Mouse (Mus musculus) hindbrain, embryonic 13.5 days (tissue): ENCODE results near the gene Gm20388. TPM values are rescaled to one million over a fixed set of nuclear protein-coding genes. Genes with fewer than 3 reads are reported as not detected.
A peak's percentile ranks its signal among the peaks of the same experiment; 100 is the strongest.

ENCODE experiments used
- ATAC-seq: fragments of 200-750 bp; cut with Nextera tagmentation; 2 replicates; pipeline ENCODE4 v1.8.0; 2017; ENCODE audit warnings: moderate TSS enrichment; ENCODE audit not compliant: low FRiP score
- H3K27ac ChIP-seq: fragments of 300-500 bp; sonication (generic); 2 replicates; pipeline ENCODE4 v1.5.1; 2015; ENCODE audit warnings: inconsistent platforms, mild to moderate bottlenecking, moderate library complexity
- H3K27me3 ChIP-seq: fragments of 300-500 bp; sonication (generic); 2 replicates; pipeline ENCODE4 v1.6.1; 2015; ENCODE audit warnings: mild to moderate bottlenecking, inconsistent platforms
- H3K36me3 ChIP-seq: fragments of 300-500 bp; sonication (generic); 2 replicates; pipeline ENCODE4 v1.6.1; 2015; ENCODE audit warnings: mild to moderate bottlenecking, inconsistent platforms
- H3K4me1 ChIP-seq: fragments of 300-500 bp; sonication (generic); replicated peaks from 2 replicates; pipeline ENCODE4 v1.6.1; 2015; ENCODE audit warnings: inconsistent platforms
- H3K4me2 ChIP-seq: fragments of 300-500 bp; sonication (generic); 2 replicates; pipeline ENCODE4 v1.6.1; 2015; ENCODE audit warnings: inconsistent platforms, mild to moderate bottlenecking, moderate library complexity
- H3K4me3 ChIP-seq: fragments of 300-500 bp; sonication (generic); 2 replicates; pipeline ENCODE4 v1.5.1; 2015; ENCODE audit warnings: mild to moderate bottlenecking, inconsistent platforms
- H3K9ac ChIP-seq: fragments of 300-500 bp; sonication (generic); 2 replicates; pipeline ENCODE4 v1.6.1; 2015; ENCODE audit warnings: mild to moderate bottlenecking, inconsistent platforms
- H3K9me3 ChIP-seq: fragments of 300-500 bp; sonication (generic); 2 replicates; pipeline ENCODE4 v1.6.1; 2016; ENCODE audit warnings: inconsistent platforms
- WGBS: fragments of 180-500 bp; shearing (Covaris S2); methylation state at CpG from one replicate; pipeline ENCODE4 v1.1.7; 2015; 5-methylcytosine and 5-hydroxymethylcytosine counted together
- polyA plus RNA-seq: library from polyadenylated mRNA; unstranded; fragments of >200 nt; fragmentation: Nextera tagmentation; extraction: Ambion mirVana; gene quantifications from 2 replicates; pipeline ENCODE4 v1.2.1, GENCODE M21; 2015

Gene Gm20388
- polyA plus RNA-seq, 1 experiment from 2014 or later: 1.9 TPM

- peaks cover 8% of the 10 kb centered on the region for H3K4me1 ChIP-seq
- H3K4me2 ChIP-seq: no peak overlapping the region
- ATAC-seq: no peak
- H3K27me3 ChIP-seq: peaks cover 25% of the 10 kb centered on the region; the same call in 1 of the 2 replicates
- 0 out of 2 replicates have a peak, but pooled peaks cover 3% of the 10 kb centered on the region for H3K9me3 ChIP-seq
- H3K4me3 ChIP-seq: no peak overlapping the region
- H3K27ac ChIP-seq: no peak overlapping the region
- H3K9ac ChIP-seq: no peak overlapping the region
- H3K36me3 ChIP-seq: peaks cover 21% of the 10 kb centered on the region
- WGBS: 46% methylated on average over 3 of the region's 3 CpGs
Observed at GRCm38 (mm10) chr8:121750512-121750911, 1839.9 kb downstream of the Gm20388 start.

GRCm38 (mm10) chr8:121751407-121751806 lies 1840.8 kb downstream of the Gm20388 start:
- Histone ChIP-seq H3K27ac (no peak overlapping the region), H3K9ac (no peak overlapping the region), H3K4me2 (no peak overlapping the region), H3K4me1 (peaks cover 8% of the 10 kb centered on the region), H3K4me3 (no peak overlapping the region), H3K9me3 (0 out of 2 replicates have a peak, but pooled peaks cover 3% of the 10 kb centered on the region), H3K27me3 (peaks cover 25% of the 10 kb centered on the region; the same call in 1 of the 2 replicates), H3K36me3 (peaks cover 24% of the 10 kb centered on the region)
- 30% methylated on average over 3 of the region's 3 CpGs for WGBS
- no peak for ATAC-seq

GRCm38 (mm10) chr8:121758470-121758869 lies 1847.8 kb downstream of the Gm20388 start:
- H3K9ac ChIP-seq: no peak overlapping the region
- peaks cover 15% of the 10 kb centered on the region for H3K36me3 ChIP-seq
- H3K4me1 ChIP-seq: peaks cover 20% of the 10 kb centered on the region
- no peaks in the 10 kb centered on the region for H3K9me3 ChIP-seq
- WGBS: 77% methylated on average over 12 of the region's 12 CpGs
- H3K27me3 ChIP-seq: peaks cover 18% of the 10 kb centered on the region; the same call in 1 of the 2 replicates
- H3K4me2 ChIP-seq: no peak overlapping the region
- H3K4me3 ChIP-seq: no peak overlapping the region
- ATAC-seq: no peak
- H3K27ac ChIP-seq: no peak overlapping the region

GRCm38 (mm10) chr8:121760484-121760883 lies 1849.8 kb downstream of the Gm20388 start:
- Histone ChIP-seq H3K27me3 (peaks cover 9% of the 10 kb centered on the region; the same call in 1 of the 2 replicates), H3K4me1 (peaks cover 15% of the 10 kb centered on the region), H3K9ac (no peak overlapping the region), H3K9me3 (no peaks in the 10 kb centered on the region), H3K4me2 (no peak overlapping the region), H3K4me3 (no peak overlapping the region), H3K36me3 (0 out of 2 replicates have a peak, but pooled peaks cover 7% of the 10 kb centered on the region), H3K27ac (no peak overlapping the region)
- ATAC-seq: no peak
- 78% methylated on average over 7 of the region's 7 CpGs for WGBS

GRCm38 (mm10) chr8:121761480-121761879 lies 1850.8 kb downstream of the Gm20388 start:
- Histone ChIP-seq H3K4me1 (peaks cover 15% of the 10 kb centered on the region), H3K9ac (no peak overlapping the region), H3K27ac (no peak overlapping the region), H3K27me3 (peaks cover 9% of the 10 kb centered on the region; the same call in 1 of the 2 replicates), H3K9me3 (no peaks in the 10 kb centered on the region), H3K36me3 (0 out of 2 replicates have a peak, but pooled peaks cover 3% of the 10 kb centered on the region), H3K4me2 (no peak overlapping the region), H3K4me3 (no peak overlapping the region)
- WGBS: 37% methylated on average over 10 of the region's 10 CpGs
- ATAC-seq: no peak

- H3K9ac ChIP-seq: no peak overlapping the region
- H3K4me1 ChIP-seq: peaks cover 15% of the 10 kb centered on the region
- no peaks in the 10 kb centered on the region for H3K9me3 ChIP-seq
- ATAC-seq: peak; percentile 36; the same call in 1 of the 2 replicates
- peaks cover 9% of the 10 kb centered on the region; the same call in 1 of the 2 replicates for H3K27me3 ChIP-seq
- no peak overlapping the region for H3K27ac ChIP-seq
- no peak overlapping the region for H3K4me3 ChIP-seq
- H3K4me2 ChIP-seq: no peak overlapping the region
- WGBS: 43% methylated on average over 7 of the region's 7 CpGs
- 0 out of 2 replicates have a peak, but pooled peaks cover 3% of the 10 kb centered on the region for H3K36me3 ChIP-seq
Observed at GRCm38 (mm10) chr8:121762999-121763699, 1852.5 kb downstream of the Gm20388 start.

- 0 out of 2 replicates have a peak, but pooled peaks cover 3% of the 10 kb centered on the region for H3K36me3 ChIP-seq
- no peak overlapping the region for H3K27ac ChIP-seq
- H3K27me3 ChIP-seq: peaks cover 9% of the 10 kb centered on the region; the same call in 1 of the 2 replicates
- H3K4me2 ChIP-seq: no peak overlapping the region
- ATAC-seq: peak; percentile 26; the same call in 1 of the 2 replicates
- H3K4me1 ChIP-seq: peaks cover 15% of the 10 kb centered on the region
- no peaks in the 10 kb centered on the region for H3K9me3 ChIP-seq
- H3K4me3 ChIP-seq: no peak overlapping the region
- 53% methylated on average over 9 of the region's 9 CpGs for WGBS
- no peak overlapping the region for H3K9ac ChIP-seq
Observed at GRCm38 (mm10) chr8:121763700-121764013, 1853.0 kb downstream of the Gm20388 start.

- H3K9me3 ChIP-seq: no peaks in the 10 kb centered on the region
- H3K4me3 ChIP-seq: no peak overlapping the region
- H3K4me1 ChIP-seq: peaks cover 30% of the 10 kb centered on the region
- H3K36me3 ChIP-seq: 0 out of 2 replicates have a peak, but pooled peaks cover 3% of the 10 kb centered on the region
- H3K9ac ChIP-seq: no peak overlapping the region
- H3K27ac ChIP-seq: no peak overlapping the region
- peaks cover under 1% of the 10 kb centered on the region; the same call in 1 of the 2 replicates for H3K27me3 ChIP-seq
- WGBS: 81% methylated on average over 7 of the region's 7 CpGs
- no peak overlapping the region for H3K4me2 ChIP-seq
- ATAC-seq: no peak
Observed at GRCm38 (mm10) chr8:121765594-121766138, 1855.0 kb downstream of the Gm20388 start.

- 38% methylated on average over 3 of the region's 3 CpGs for WGBS
- H3K4me2 ChIP-seq: no peak overlapping the region
- no peak overlapping the region for H3K27ac ChIP-seq
- no peak overlapping the region for H3K9ac ChIP-seq
- H3K4me1 ChIP-seq: peaks cover 31% of the 10 kb centered on the region
- no peak for ATAC-seq
- H3K36me3 ChIP-seq: no peaks in the 10 kb centered on the region
- no peak overlapping the region for H3K4me3 ChIP-seq
- no peaks in the 10 kb centered on the region for H3K9me3 ChIP-seq
- H3K27me3 ChIP-seq: no peaks in the 10 kb centered on the region
Observed at GRCm38 (mm10) chr8:121769095-121769494, 1858.5 kb downstream of the Gm20388 start.

- H3K9ac ChIP-seq: peak overlapping the region; percentile 35; the same call in 1 of the 2 replicates
Observed at GRCm38 (mm10) chr8:121769621-121770020, 1859.0 kb downstream of the Gm20388 start.

GRCm38 (mm10) chr8:121770845-121771752 lies 1860.5 kb downstream of the Gm20388 start:
- peak overlapping the region; percentile 63 for H3K9ac ChIP-seq
- H3K9me3 ChIP-seq: no peaks in the 10 kb centered on the region
- ATAC-seq: peak; percentile 86
- H3K27me3 ChIP-seq: no peaks in the 10 kb centered on the region
- no peaks in the 10 kb centered on the region for H3K36me3 ChIP-seq
- H3K4me3 ChIP-seq: no peak overlapping the region
- 27% methylated on average over 19 of the region's 19 CpGs for WGBS
- peak overlapping the region; percentile 70 for H3K27ac ChIP-seq
- H3K4me2 ChIP-seq: peak overlapping the region; percentile 40
- peaks cover 31% of the 10 kb centered on the region for H3K4me1 ChIP-seq

More at GRCm38 (mm10) chr8:121769621-121770020, 1859.0 kb downstream of the Gm20388 start:
- H3K4me1 ChIP-seq: peaks cover 31% of the 10 kb centered on the region
- H3K4me2 ChIP-seq: no peak overlapping the region
- H3K9me3 ChIP-seq: no peaks in the 10 kb centered on the region
- no peaks in the 10 kb centered on the region for H3K36me3 ChIP-seq
- H3K4me3 ChIP-seq: no peak overlapping the region
- WGBS: 95% methylated on average over 2 of the region's 2 CpGs
- H3K27me3 ChIP-seq: no peaks in the 10 kb centered on the region
- ATAC-seq: no peak
- no peak overlapping the region for H3K27ac ChIP-seq

- Histone ChIP-seq H3K27ac (no peak overlapping the region), H3K4me2 (no peak overlapping the region), H3K27me3 (no peaks in the 10 kb centered on the region), H3K9ac (no peak overlapping the region), H3K4me1 (peaks cover 35% of the 10 kb centered on the region), H3K36me3 (no peaks in the 10 kb centered on the region), H3K9me3 (no peaks in the 10 kb centered on the region), H3K4me3 (no peak overlapping the region)
- ATAC-seq: no peak
- 90% methylated on average over 12 of the region's 12 CpGs for WGBS
Observed at GRCm38 (mm10) chr8:121773876-121774275, 1863.2 kb downstream of the Gm20388 start.
